Mouse (Mus musculus) spleen, embryonic (tissue): ENCODE results near the gene Slc47a2.

Experiments
- CTCF ChIA-PET: fragments of 350-600 bp; sonication (Branson Sonifier 250); formaldehyde crosslinking; loops from one replicate; lab custom pipeline; 2022; lab: Charles Lee

Gene Slc47a2

GRCm38 (mm10) chr11:61293251-61293650, 49.4 kb downstream of the Slc47a2 start:
- CTCF ChIA-PET = no interaction called here

DNA sequence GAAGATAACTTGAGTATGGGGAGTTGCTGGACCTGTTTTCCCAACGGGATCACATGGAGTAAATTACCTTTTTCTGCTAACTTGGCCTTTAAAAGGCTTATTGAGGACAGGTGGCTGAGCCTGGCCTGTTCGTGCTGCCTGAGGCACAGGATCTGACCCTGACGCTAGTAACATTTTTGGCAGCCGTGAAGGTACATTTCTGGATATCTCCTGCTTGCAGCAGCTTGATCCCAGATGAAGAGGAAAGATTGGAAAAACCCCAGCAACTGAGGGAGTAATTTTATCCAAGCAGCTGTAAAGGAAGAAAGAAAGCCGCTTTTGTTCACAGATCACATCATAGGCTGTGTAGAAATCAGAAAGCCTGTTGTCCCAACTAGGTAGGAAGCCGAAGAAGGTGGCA, 58.3 kb downstream of the Slc47a2 start:
- CTCF ChIA-PET = no interaction called here

GRCm38 (mm10) chr11:61283414-61284049, 59.1 kb downstream of the Slc47a2 start:
- CTCF ChIA-PET = interaction anchor here (0.6 kb wide), 1 partner anchor 15 kb away, joined by 3 read pairs; no protein-coding TSS in a partner anchor

GRCm38 (mm10) chr11:61278445-61279077, 64.1 kb downstream of the Slc47a2 start:
- CTCF ChIA-PET = no interaction called here

DNA sequence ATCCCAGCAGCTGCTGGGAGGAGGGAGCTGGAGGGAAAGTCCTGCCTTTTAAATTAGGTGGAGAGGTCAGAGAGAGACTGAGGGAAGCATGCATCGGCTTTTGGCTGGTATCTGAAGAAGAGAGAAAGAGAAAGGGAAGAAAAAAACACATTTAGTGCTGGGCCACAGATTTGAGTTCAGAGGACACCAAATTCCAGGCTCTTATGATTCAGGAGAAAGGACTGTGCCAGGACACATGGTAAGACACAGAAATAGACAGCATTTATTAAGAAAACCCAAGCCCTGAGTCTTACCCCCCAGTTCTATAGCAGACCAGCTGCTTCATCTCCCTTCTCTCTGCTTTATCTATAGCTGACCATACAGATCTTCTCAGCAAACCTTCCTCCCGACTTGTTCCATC, 64.7 kb downstream of the Slc47a2 start:
- CTCF ChIA-PET = no interaction called here

GRCm38 (mm10) chr11:61276482-61276881, 66.2 kb downstream of the Slc47a2 start:
- CTCF ChIA-PET = interaction anchor here (0.7 kb wide), 1 partner anchor 826 kb away, joined by 4 read pairs; no protein-coding TSS in a partner anchor

DNA sequence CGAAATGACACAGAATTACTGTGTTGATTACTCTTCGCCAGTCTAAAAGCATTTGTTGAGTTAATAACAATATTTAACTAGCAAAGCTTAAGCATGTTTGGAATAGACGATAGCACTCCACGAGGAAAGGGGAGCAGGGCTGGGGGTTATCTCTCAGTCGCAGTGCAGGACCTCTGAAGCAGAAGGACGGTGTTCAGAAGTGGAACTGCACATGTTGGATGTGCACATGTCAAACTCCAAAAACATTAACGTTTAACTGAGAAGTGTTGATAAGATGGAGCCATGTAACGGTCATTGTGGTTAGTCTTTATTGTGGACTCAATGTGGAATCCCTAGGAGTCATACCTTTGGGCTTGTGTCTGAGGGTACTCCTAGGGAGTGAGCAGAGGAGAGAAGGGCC, 67.6 kb downstream of the Slc47a2 start:
- CTCF ChIA-PET = no interaction called here

DNA sequence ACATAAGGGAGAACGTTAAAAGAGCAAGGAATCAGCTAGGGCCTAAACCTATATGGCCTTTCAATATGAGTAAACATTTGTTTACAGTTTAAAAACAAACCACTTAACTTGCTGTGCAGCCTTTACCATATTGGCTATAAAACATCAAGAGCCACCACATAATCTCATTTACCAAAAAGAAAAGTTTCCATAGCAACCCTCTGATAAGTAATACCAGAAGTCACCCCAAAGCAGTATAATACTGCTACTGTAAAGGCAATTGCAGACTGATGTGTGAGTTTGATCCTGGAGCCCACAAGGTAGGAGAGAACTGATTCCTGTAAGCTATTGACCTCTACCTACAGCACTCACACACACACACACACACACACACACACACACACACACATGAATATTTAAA, 68.2 kb downstream of the Slc47a2 start:
- CTCF ChIA-PET = no interaction called here

GRCm38 (mm10) chr11:61273928-61274327, 68.7 kb downstream of the Slc47a2 start:
- CTCF ChIA-PET = no interaction called here

DNA sequence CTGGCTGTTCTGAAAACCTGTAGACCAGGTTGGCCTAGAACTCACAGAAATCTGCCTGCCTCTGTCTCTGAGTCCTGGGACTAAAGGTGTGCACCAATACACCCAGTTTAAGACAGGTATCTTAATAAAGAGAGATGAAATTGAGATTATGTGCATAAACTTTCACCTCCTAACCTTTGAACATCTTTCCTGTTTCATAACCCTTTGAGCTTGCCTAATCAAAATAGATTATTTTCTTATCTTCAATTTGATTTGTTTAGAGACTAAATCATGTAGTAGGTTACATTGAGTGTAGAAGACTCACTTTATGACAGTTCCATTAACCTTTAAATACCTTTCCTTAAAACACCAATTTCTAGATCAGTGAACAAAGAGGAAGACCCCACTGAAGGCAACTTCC, 71.0 kb downstream of the Slc47a2 start:
- CTCF ChIA-PET = no interaction called here

DNA sequence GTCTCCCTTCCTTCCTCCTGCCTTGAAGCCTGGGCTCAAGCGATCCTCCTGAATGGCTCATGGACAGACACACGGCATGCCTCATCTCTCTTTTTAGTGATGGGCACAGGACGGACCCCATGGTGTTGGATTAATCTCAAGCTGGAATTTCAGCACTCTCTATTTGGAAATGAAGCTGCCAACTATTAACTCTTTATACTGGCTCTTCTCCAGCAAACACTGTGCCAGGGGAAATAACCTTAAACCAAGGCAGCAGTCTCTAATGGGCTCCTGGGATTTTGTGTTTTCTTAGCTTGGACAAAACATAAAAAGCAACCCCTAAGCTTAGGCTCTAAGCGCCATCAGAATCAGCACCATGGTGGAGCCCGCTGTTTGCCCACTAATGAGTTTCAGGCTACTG, 72.3 kb downstream of the Slc47a2 start:
- CTCF ChIA-PET = no interaction called here

DNA sequence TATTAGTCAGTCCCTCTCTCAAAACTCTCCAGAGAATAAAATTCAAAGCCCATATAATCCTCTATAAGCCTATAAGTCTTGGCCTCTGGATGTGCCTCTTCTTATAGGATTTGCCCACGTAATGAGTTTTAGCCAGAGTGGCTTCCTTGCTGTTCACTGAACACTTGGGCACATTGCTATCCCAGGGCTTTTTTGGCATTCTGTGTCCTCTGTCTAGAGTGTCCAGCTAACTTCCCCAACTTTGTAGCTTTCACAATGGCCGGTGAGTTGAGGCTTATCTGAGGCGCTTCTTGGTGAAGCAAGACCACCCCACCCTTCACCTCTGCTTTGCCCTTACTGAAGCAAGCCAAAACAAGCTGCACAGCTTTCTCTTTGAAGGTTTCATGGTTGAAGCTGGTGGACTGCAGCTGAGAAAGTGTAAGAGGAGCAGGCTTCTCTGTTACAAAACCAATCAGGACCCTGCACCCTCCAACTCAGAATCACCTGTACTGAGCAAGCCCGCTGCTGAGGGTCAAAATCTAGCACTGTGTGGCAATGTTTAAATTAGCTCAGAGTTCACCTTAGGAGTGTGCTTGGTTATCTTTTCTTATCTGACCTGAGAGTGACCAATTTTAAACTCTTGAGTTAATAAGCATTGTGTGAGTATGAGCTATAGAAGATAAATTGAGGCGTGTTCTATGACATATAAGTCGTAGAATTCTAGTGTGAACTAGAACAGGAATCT, 73.9 kb downstream of the Slc47a2 start:
- CTCF ChIA-PET = interaction anchor here (0.6 kb wide), 1 partner anchor 14 kb away, joined by 3 read pairs; no protein-coding TSS in a partner anchor

- CTCF ChIA-PET = no interaction called here
These were observed 75.8 kb downstream of the Slc47a2 start, which contains the start of gene Aldh3a2 for GRCm38 (mm10) chr11:61266551-61267533. Gene Aldh3a2 (minus strand): TSS chr11:61267464.

- CTCF ChIA-PET = no interaction called here
These were observed 78.8 kb downstream of the Slc47a2 start for GRCm38 (mm10) chr11:61263841-61264240.

DNA sequence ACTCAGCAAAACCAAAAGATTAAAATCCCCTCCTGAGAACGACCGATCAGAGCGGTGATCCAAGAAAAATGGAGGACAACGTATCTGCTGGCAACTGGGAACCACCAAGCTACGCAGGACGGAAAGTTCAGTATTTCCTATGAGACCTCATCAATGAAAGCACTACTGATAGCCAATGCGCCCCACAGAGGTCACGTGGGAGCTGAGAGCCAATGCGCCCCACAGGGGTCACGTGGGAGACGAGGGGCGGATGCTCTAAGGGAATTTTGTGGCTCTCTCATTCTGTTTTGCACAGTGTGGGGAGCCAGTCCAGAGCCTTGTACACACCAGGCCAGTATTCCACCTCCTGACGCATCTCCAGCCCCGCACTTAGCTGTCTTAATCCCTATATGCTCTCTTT, 80.1 kb downstream of the Slc47a2 start:
- CTCF ChIA-PET = no interaction called here

GRCm38 (mm10) chr11:61259106-61259505, 83.6 kb downstream of the Slc47a2 start:
- CTCF ChIA-PET = no interaction called here

- CTCF ChIA-PET = no interaction called here
These were observed 89.9 kb downstream of the Slc47a2 start for GRCm38 (mm10) chr11:61252807-61253206.

DNA sequence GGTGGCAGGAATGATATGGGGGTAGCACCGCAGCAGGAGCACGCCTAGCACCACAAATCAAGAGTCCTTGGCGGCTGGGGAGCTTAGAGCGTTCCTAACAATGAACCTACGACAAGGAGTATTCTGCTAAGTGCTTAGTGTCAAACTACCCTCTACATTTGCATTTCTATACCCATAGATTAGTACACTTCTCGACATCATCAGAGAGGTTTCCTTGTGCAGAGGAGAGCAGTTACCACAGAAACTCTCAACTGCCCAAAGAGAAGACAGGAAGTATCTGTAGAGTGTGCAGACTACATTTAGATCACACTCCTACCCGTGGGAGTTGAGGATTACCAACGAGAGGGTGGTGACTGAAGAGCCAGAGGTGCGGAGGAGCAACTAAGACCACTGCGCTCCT, 90.9 kb downstream of the Slc47a2 start:
- CTCF ChIA-PET = no interaction called here
